Mouse (Mus musculus) heart, embryonic 11.5 days (tissue): Measurements from ENCODE around the gene R3hcc1l. TPM values are rescaled to one million over a fixed set of nuclear protein-coding genes. Genes with fewer than 3 reads are reported as not detected.

Source experiments
- ATAC-seq: fragments of 200-750 bp; cut with Nextera tagmentation; replicated peaks from 2 replicates; pipeline ENCODE4 v1.8.0; 2017; ENCODE audit warnings: moderate library complexity; ENCODE audit not compliant: insufficient number of reproducible peaks, low FRiP score, low TSS enrichment
- H3K27ac ChIP-seq: fragments of 300-500 bp; sonication (generic); 2 replicates; pipeline ENCODE4 v1.5.1; 2014; ENCODE audit warnings: mild to moderate bottlenecking, low read depth, low read length
- H3K27me3 ChIP-seq: fragments of 300-500 bp; sonication (generic); 2 replicates; pipeline ENCODE4 v1.6.1; 2014; ENCODE audit warnings: mild to moderate bottlenecking, low read length, mixed read lengths; ENCODE audit not compliant: control insufficient read depth, insufficient read depth
- H3K36me3 ChIP-seq: fragments of 300-500 bp; sonication (generic); 2 replicates; pipeline ENCODE4 v1.6.1; 2014; ENCODE audit warnings: mild to moderate bottlenecking, low read length, moderate library complexity, mixed read lengths; ENCODE audit not compliant: control insufficient read depth, insufficient read depth
- H3K4me1 ChIP-seq: fragments of 300-500 bp; sonication (generic); 2 replicates; pipeline ENCODE4 v1.6.1; 2014; ENCODE audit warnings: low read length; ENCODE audit not compliant: control insufficient read depth, insufficient read depth
- H3K4me2 ChIP-seq: fragments of 300-500 bp; sonication (generic); 2 replicates; pipeline ENCODE4 v1.6.1; 2014; ENCODE audit warnings: mild to moderate bottlenecking, moderate library complexity
- H3K4me3 ChIP-seq: fragments of 300-500 bp; sonication (generic); 2 replicates; pipeline ENCODE4 v1.5.1; 2014; ENCODE audit warnings: low read depth, low read length
- H3K9ac ChIP-seq: fragments of 300-500 bp; sonication (generic); 2 replicates; pipeline ENCODE4 v1.6.1; 2014; ENCODE audit warnings: mild to moderate bottlenecking, low read depth, low read length, moderate library complexity
- H3K9me3 ChIP-seq: fragments of 300-500 bp; sonication (generic); replicated peaks from 2 replicates; pipeline ENCODE4 v1.6.1; 2016; ENCODE audit warnings: low read length; ENCODE audit not compliant: control insufficient read depth
- WGBS: fragments of 180-500 bp; shearing (Covaris S2); extraction: QIAGEN DNeasy Blood & Tissue Kit; methylation state at CpG from one replicate; pipeline ENCODE4 v1.1.7; 2014; ENCODE audit not compliant: insufficient replicate concordance; 5-methylcytosine and 5-hydroxymethylcytosine counted together
- polyA plus RNA-seq: library from polyadenylated mRNA; unstranded; fragments of >200 nt; fragmentation: Nextera tagmentation; extraction: Ambion mirVana; gene quantifications from 2 replicates; pipeline ENCODE4 v1.2.1, GENCODE M21; 2014

R3hcc1l gene
- polyA plus RNA-seq, 1 experiment from 2014 or later = 13.1 TPM

DNA sequence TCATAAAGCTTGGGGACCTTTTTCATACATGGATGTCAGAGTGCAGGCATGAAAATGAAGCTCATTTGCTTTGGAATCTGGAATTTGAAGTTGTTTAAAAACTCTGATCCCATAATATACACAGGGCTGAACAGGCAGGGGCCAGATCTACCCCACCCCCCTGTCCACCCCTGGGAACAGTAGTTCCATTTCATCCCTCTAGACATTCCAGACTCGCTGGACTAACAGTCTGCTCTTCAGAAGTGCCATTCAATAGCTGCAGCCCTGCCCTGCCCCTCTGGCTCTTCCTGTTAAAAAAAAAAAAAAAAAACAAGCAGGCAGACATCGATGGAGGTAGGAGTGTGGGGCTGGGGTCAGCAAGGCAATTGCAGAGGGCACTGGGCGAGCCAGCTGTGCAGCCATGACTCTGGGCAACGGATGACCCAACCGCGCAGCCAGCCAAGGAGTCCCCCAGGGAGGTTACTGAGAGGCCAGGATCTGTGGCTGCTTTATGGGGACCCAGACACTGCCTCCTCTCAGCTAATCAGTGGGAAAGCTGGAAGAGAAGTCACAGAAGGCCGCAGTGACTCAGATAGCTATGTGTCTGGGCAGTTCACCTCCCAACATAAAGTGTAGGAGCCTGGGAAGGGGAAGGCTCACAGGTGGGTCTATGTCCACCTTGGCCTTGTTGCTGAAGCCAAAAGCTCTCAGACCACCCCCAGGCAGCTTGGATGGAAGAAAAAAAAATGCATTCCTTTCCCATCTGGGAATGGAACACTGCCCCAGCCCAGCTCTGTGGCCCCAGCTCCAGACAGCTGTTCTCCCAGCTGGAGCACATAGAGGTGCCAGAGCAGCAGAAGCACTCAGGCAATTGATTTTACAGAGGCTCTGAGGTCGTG is 120.3 kb downstream of the R3hcc1l start:
- Histone ChIP-seq H3K4me1 (no peaks in the 10 kb centered on the region; the same call in 1 of the 2 replicates), H3K9me3 (no peaks in the 10 kb centered on the region), H3K4me3 (no peak overlapping the region), H3K36me3 (no peaks in the 10 kb centered on the region), H3K27ac (no peak overlapping the region), H3K27me3 (no peaks in the 10 kb centered on the region), H3K4me2 (no peak overlapping the region), H3K9ac (no peak overlapping the region)
- WGBS = 54% methylated on average over 8 of the region's 8 CpGs
- no peak for ATAC-seq

DNA sequence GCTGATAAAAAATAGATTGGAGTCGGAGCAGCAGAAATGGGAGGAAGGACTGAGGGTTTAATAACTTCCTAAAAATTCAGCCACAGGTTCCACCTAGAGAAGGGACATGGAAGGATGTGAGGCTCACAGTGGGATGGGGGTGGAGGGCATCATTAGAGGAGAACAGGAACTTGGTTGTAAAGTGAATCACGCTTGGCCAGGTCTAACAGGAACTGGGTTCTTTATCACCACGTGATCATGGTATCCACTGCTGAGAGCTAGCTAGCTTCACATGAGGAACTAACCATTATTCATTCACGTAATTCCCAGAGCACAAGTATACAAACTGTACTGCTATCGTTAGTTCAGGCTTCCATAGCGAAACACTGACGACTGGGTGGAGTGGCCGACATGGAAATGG is 121.0 kb downstream of the R3hcc1l start:
- no peak overlapping the region for H3K4me3 ChIP-seq
- no peaks in the 10 kb centered on the region for H3K36me3 ChIP-seq
- no peak overlapping the region for H3K27ac ChIP-seq
- H3K9me3 ChIP-seq = no peaks in the 10 kb centered on the region
- no peak for ATAC-seq
- no peaks in the 10 kb centered on the region for H3K27me3 ChIP-seq
- no peak overlapping the region for H3K4me2 ChIP-seq
- no peak overlapping the region for H3K9ac ChIP-seq
- whole genome bisulfite sequencing = 64% methylated on average over 8 of the region's 8 CpGs
- H3K4me1 ChIP-seq = no peaks in the 10 kb centered on the region; the same call in 1 of the 2 replicates

DNA sequence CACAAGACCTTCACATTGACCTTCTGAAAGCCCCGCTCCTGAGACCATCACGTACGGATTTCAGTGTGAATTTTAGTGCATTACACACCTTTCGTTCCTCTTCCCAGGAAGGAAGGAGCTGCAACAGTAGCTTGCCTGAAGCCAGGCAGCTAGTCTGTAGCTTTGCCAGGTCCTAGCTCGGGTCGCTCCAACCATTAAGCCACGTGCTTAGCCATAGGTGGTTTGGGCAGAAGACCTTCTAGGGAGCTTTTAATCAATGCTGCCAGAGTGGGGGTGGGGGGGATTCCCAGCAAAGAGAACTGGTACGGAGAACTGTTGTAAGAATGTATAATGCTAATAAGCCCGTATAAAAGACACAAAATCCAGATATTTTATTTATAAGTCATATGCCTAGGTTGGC is 121.7 kb downstream of the R3hcc1l start:
- 76% methylated on average over 9 of the region's 9 CpGs for WGBS
- H3K9me3 ChIP-seq = no peaks in the 10 kb centered on the region
- H3K27me3 ChIP-seq = no peaks in the 10 kb centered on the region
- no peaks in the 10 kb centered on the region for H3K36me3 ChIP-seq
- ATAC-seq = no peak
- no peak overlapping the region for H3K9ac ChIP-seq
- no peak overlapping the region for H3K4me3 ChIP-seq
- H3K27ac ChIP-seq = no peak overlapping the region
- H3K4me2 ChIP-seq = no peak overlapping the region
- H3K4me1 ChIP-seq = no peaks in the 10 kb centered on the region; the same call in 1 of the 2 replicates

Other genes starting within 250 kb of the R3hcc1l start
- 0.23 and 0.46 TPM in 2 replicates for gene Crtac1, start 87.0 kb upstream of the R3hcc1l start, polyA plus RNA-seq
- 0.14 and 0.24 TPM in 2 replicates for gene Loxl4, start 94.1 kb downstream of the R3hcc1l start, polyA plus RNA-seq
- 2.3 TPM in 2 replicates for gene Pyroxd2, start 234.0 kb downstream of the R3hcc1l start, polyA plus RNA-seq